Mouse (Mus musculus) erythroblast, embryonic 14.5 days (primary cell): ENCODE results near the gene Cyp51.

Experiments
- GATA1 ChIP-seq: IDR thresholded peaks from 2 replicates; pipeline ENCODE4 v1.6.1; 2012; ENCODE audit warnings: low read length, inconsistent platforms, mixed read lengths
- TAL1 ChIP-seq: IDR thresholded peaks from 3 replicates; pipeline ENCODE4 v1.6.1; 2012; ENCODE audit warnings: low read length, inconsistent platforms, mixed read lengths

DNA sequence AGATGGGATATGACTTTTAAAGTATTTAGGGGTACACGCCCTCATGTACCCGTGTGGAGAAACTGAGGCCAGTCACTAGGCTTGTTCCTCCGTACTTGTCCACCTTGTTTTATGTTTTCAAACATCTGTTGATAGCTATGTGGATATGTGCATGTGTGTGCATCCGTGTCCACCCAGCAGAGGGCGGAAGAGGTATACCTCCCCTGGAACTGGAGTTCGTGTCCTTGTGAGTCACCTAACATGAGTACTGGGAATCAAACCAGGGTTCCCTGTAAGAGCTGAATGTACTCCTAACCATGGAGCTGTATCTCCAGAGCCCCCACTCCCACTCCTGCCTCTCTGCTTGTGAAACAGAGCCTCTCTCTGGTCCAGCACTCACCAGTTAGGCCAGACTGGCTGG, 64.2 kb downstream of the Cyp51 start:
- TF ChIP-seq GATA1, result no peak
- no peak for TF ChIP-seq TAL1
